Mouse (Mus musculus) intestine, embryonic 14.5 days (tissue): ENCODE measurements at regions not wholly inside any gene's neighbourhood (a gene's known extent, or its start where the extent isn't known, plus 50 kb on each side); places are given as distances from the start of the nearest gene placed in this dataset.

Experiments
- ATAC-seq: fragments of 200-750 bp; cut with Nextera tagmentation; replicated peaks from 2 replicates; pipeline ENCODE4 v1.8.0; 2017; ENCODE audit warnings: low read depth, moderate number of reproducible peaks, moderate TSS enrichment, moderate library complexity; ENCODE audit not compliant: low FRiP score, low TSS enrichment
- DNase-seq: peaks from one replicate; pipeline ENCODE4 v3.0.0-alpha.2; 2018; ENCODE audit warnings: low spot score
- H3K27ac ChIP-seq: fragments of 300-500 bp; sonication (generic); 2 replicates; pipeline ENCODE4 v1.5.1; 2014; ENCODE audit warnings: low read depth, mild to moderate bottlenecking, control low read depth
- H3K27me3 ChIP-seq: fragments of 300-500 bp; sonication (generic); replicated peaks from 2 replicates; pipeline ENCODE4 v1.6.1; 2014; ENCODE audit warnings: low read length, control low read depth; ENCODE audit not compliant: control insufficient read depth, insufficient read depth
- H3K36me3 ChIP-seq: fragments of 300-500 bp; sonication (generic); 2 replicates; pipeline ENCODE4 v1.6.1; 2014; ENCODE audit warnings: low read length, control low read depth; ENCODE audit not compliant: control insufficient read depth, insufficient read depth
- H3K4me1 ChIP-seq: fragments of 300-500 bp; sonication (generic); replicated peaks from 2 replicates; pipeline ENCODE4 v1.6.1; 2014; ENCODE audit warnings: low read length, control low read depth, mixed read lengths; ENCODE audit not compliant: control insufficient read depth, insufficient read depth
- H3K4me2 ChIP-seq: fragments of 300-500 bp; sonication (generic); 2 replicates; pipeline ENCODE4 v1.6.1; 2014; ENCODE audit warnings: low read length
- H3K4me3 ChIP-seq: fragments of 300-500 bp; sonication (generic); 2 replicates; pipeline ENCODE4 v1.5.1; 2014; ENCODE audit warnings: low read depth, low read length, control low read depth, mixed read lengths
- H3K9ac ChIP-seq: fragments of 300-500 bp; sonication (generic); 2 replicates; pipeline ENCODE4 v1.6.1; 2014; ENCODE audit warnings: mild to moderate bottlenecking, low read length
- H3K9me3 ChIP-seq: fragments of 300-500 bp; sonication (generic); 2 replicates; pipeline ENCODE4 v1.6.1; 2016; ENCODE audit warnings: low read length, control low read depth; ENCODE audit not compliant: control insufficient read depth
- WGBS: fragments of 180-500 bp; shearing (Covaris S2); extraction: QIAGEN DNeasy Blood & Tissue Kit; methylation state at CpG from one replicate; pipeline ENCODE4 v1.1.7; 2014; 5-methylcytosine and 5-hydroxymethylcytosine counted together

- no peaks in the 10 kb centered on the region for H3K36me3 ChIP-seq
- H3K27me3 ChIP-seq = no peaks in the 10 kb centered on the region
- no peak overlapping the region for H3K4me3 ChIP-seq
- no peaks in the 10 kb centered on the region for H3K9me3 ChIP-seq
- WGBS = 39% methylated on average over 7 of the region's 7 CpGs
- no peak overlapping the region for H3K9ac ChIP-seq
- H3K4me2 ChIP-seq = no peak overlapping the region
- no peak overlapping the region for H3K27ac ChIP-seq
- DNase-seq (no peak), ATAC-seq (no peak)
- H3K4me1 ChIP-seq = peaks cover 11% of the 10 kb centered on the region; the same call in 1 of the 2 replicates
Measured at GRCm38 (mm10) chr6:93395952-93396351, 452.7 kb upstream of the Adamts9 start.

- no peaks in the 10 kb centered on the region for H3K36me3 ChIP-seq
- H3K4me1 ChIP-seq = peaks cover 11% of the 10 kb centered on the region; the same call in 1 of the 2 replicates
- H3K9ac ChIP-seq = no peak overlapping the region
- WGBS = 63% methylated on average over 6 of the region's 6 CpGs
- H3K27me3 ChIP-seq = no peaks in the 10 kb centered on the region
- no peak overlapping the region for H3K4me3 ChIP-seq
- ATAC-seq (no peak), DNase-seq (no peak)
- no peak overlapping the region for H3K4me2 ChIP-seq
- no peaks in the 10 kb centered on the region for H3K9me3 ChIP-seq
- no peak overlapping the region for H3K27ac ChIP-seq
Measured at GRCm38 (mm10) chr6:93395296-93395695, 452.0 kb upstream of the Adamts9 start.

GRCm38 (mm10) chr6:93393551-93393950 is 450.3 kb upstream of the Adamts9 start:
- Histone ChIP-seq H3K27ac (no peak overlapping the region), H3K9ac (no peak overlapping the region), H3K4me2 (no peak overlapping the region), H3K36me3 (no peaks in the 10 kb centered on the region), H3K9me3 (no peaks in the 10 kb centered on the region), H3K4me1 (peaks cover 11% of the 10 kb centered on the region; the same call in 1 of the 2 replicates), H3K27me3 (no peaks in the 10 kb centered on the region), H3K4me3 (no peak overlapping the region)
- WGBS = 92% methylated on average over 5 of the region's 5 CpGs
- no peak for ATAC-seq
- no peak for DNase-seq

- H3K27me3 ChIP-seq = no peaks in the 10 kb centered on the region
- no peak overlapping the region for H3K27ac ChIP-seq
- ATAC-seq (no peak), DNase-seq (no peak)
- no peaks in the 10 kb centered on the region for H3K36me3 ChIP-seq
- no peak overlapping the region for H3K4me2 ChIP-seq
- H3K9me3 ChIP-seq = no peaks in the 10 kb centered on the region
- no peak overlapping the region for H3K4me3 ChIP-seq
- H3K9ac ChIP-seq = no peak overlapping the region
- H3K4me1 ChIP-seq = peaks cover 11% of the 10 kb centered on the region; the same call in 1 of the 2 replicates
- 79% methylated on average over 6 of the region's 6 CpGs for WGBS
Measured at GRCm38 (mm10) chr6:93392402-93392801, 449.1 kb upstream of the Adamts9 start.

GRCm38 (mm10) chr6:93391166-93391565 is 447.9 kb upstream of the Adamts9 start:
- Histone ChIP-seq H3K4me1 (0 out of 2 replicates have a peak, but pooled peaks cover 5% of the 10 kb centered on the region), H3K36me3 (no peaks in the 10 kb centered on the region), H3K9ac (no peak overlapping the region), H3K9me3 (no peaks in the 10 kb centered on the region), H3K4me3 (no peak overlapping the region), H3K27ac (no peak overlapping the region), H3K27me3 (no peaks in the 10 kb centered on the region), H3K4me2 (no peak overlapping the region)
- ATAC-seq (no peak), DNase-seq (no peak)
- WGBS = 38% methylated on average over 5 of the region's 5 CpGs

GRCm38 (mm10) chr6:93371341-93371740 is 428.0 kb upstream of the Adamts9 start:
- no peak for DNase-seq
- no peak overlapping the region for H3K9ac ChIP-seq
- H3K36me3 ChIP-seq = no peaks in the 10 kb centered on the region
- ATAC-seq = no peak
- H3K27me3 ChIP-seq = no peaks in the 10 kb centered on the region
- 80% methylated on average over 6 of the region's 6 CpGs for WGBS
- no peak overlapping the region for H3K4me2 ChIP-seq
- H3K4me3 ChIP-seq = no peak overlapping the region
- H3K27ac ChIP-seq = no peak overlapping the region
- H3K9me3 ChIP-seq = no peaks in the 10 kb centered on the region
- no peaks in the 10 kb centered on the region for H3K4me1 ChIP-seq

- Histone ChIP-seq H3K36me3 (no peaks in the 10 kb centered on the region), H3K27ac (no peak overlapping the region), H3K9me3 (no peaks in the 10 kb centered on the region), H3K9ac (no peak overlapping the region), H3K4me1 (no peaks in the 10 kb centered on the region), H3K4me3 (no peak overlapping the region), H3K27me3 (no peaks in the 10 kb centered on the region), H3K4me2 (no peak overlapping the region)
- DNase-seq = no peak
- no peak for ATAC-seq
- WGBS = 64% methylated on average over 4 of the region's 4 CpGs
Measured at GRCm38 (mm10) chr6:93363846-93364245, 420.6 kb upstream of the Adamts9 start.

- H3K27me3 ChIP-seq = no peaks in the 10 kb centered on the region
- 87% methylated on average over 12 of the region's 12 CpGs for WGBS
Measured at GRCm38 (mm10) chr6:93353353-93354125, 410.2 kb upstream of the Adamts9 start.

More at GRCm38 (mm10) chr6:93353353-93354125, 410.2 kb upstream of the Adamts9 start:
- no peak for ATAC-seq
- Histone ChIP-seq H3K4me3 (no peak overlapping the region), H3K4me1 (0 out of 2 replicates have a peak, but pooled peaks cover 2% of the 10 kb centered on the region), H3K36me3 (no peaks in the 10 kb centered on the region), H3K27ac (no peak overlapping the region), H3K9ac (no peak overlapping the region), H3K9me3 (no peaks in the 10 kb centered on the region), H3K4me2 (no peak overlapping the region)
- no peak for DNase-seq
